Mouse (Mus musculus) layer of hippocampus, postnatal 14 days (tissue): ENCODE measurements around the gene St8sia1. TPM values are rescaled to one million over a fixed set of nuclear protein-coding genes. Genes with fewer than 3 reads are reported as not detected.
"Not testable (repeated sequence)": the region's sequence is repeated elsewhere in the genome, so short reads cannot be mapped to it uniquely, and the experiment has no call there.

Experiments used
- DNase-seq, 2 experiments: peaks; one replicate each; pipeline ENCODE4 v3.0.0; 2021 to 2022; ENCODE audit warnings: low spot score in 2 of 2, mixed read lengths in 1 of 2
- long read RNA-seq, 2 experiments: library from polyadenylated mRNA; stranded (forward); transcript quantifications; one replicate each; pipeline ENCODE4 v2.0.0; 2021
- total RNA-seq, 2 experiments: library from RNA; stranded (reverse); gene quantifications; 2 replicates each; pipeline ENCODE4 v1.2.3; 2021

Gene St8sia1
- total RNA-seq, result 10 to 100 TPM; 29.7 to 32.2 TPM
- long read RNA-seq, experiment 1, result 0 reads
- long read RNA-seq, experiment 2, full-length matches to known transcripts, result 1 of 3 reads
- long read RNA-seq, experiment 2, partial matches to known transcripts, result 0 of 3 reads
- long read RNA-seq, experiment 2, other reads (novel, unspliced or antisense), result 2 of 3 reads

DNA sequence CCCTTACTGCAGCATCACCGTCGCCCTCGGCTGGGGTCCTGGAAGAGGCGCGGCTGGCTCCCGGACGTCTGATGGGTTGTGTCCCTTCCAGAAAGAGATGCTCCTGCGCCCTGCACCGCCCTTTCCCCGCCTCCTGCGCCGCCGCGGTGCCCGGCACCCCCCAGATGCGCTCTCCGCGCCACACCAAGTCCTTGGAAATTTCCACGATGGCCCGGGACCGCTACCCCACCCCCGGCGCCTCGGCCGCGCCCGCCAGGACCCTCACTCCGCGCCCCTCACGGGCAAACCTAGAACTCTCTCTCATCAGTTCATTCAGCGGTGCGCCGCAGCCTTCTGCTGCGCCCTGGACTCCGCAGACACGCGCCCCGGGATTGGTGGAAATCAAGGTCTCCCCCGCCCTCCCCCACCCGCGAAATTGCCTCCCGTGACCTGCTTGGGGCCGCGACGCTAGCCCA, at the start of gene St8sia1:
Gene St8sia1, minus strand, starts transcription at position 377 of the 455 bp plus-strand sequence.
- peak; percentile 49 to 62 for DNase-seq

- no peak for DNase-seq
Measured at GRCm38 (mm10) chr6:143012513-143013215, 48.4 kb upstream of the St8sia1 start.

- no peak for DNase-seq
Measured at GRCm38 (mm10) chr6:143008865-143009264, 44.6 kb upstream of the St8sia1 start.

DNA sequence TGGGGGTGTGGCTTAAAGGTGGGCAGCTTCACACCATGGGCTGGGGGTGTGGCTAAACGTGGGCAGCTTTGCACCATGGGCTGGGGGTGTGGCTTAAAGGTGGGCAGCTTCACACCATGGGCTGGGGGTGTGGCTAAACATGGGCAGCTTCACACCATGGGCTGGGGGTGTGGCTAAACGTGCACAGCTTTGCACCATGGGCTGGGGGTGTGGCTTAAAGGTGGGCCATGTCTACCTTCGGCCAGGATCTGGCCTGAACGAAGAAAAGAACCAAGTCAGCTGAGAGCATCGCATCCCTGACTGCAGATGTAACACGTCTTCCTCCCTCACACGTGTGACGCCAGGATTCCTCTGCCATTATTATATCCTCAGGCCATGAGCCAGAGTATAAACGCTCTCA, 41.0 kb upstream of the St8sia1 start:
- not testable (repeated sequence) for DNase-seq

DNA sequence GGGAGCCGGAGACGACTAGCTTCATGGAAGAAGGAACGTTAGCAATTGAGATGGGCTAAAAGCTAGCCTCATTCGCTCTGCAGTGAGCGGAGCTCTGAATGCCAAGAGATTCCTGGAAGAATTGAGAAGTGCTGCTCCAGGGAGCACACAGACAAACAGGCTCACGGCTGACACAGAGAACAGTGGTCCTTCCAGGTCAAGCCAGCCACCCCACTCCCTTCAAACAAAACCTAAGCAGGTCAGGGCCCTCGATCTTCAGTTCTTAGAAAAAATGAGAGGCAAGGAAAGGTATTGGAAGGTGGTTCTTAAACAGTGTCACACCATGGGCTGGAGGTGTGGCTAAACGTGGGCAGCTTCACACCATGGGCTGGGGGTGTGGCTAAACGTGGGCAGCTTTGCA, 40.5 kb upstream of the St8sia1 start:
- no peak for DNase-seq

GRCm38 (mm10) chr6:142998221-142998999, 34.2 kb upstream of the St8sia1 start:
- no peak for DNase-seq

- DNase-seq, result no peak
Measured at GRCm38 (mm10) chr6:142996887-142997286, 32.6 kb upstream of the St8sia1 start.

DNA sequence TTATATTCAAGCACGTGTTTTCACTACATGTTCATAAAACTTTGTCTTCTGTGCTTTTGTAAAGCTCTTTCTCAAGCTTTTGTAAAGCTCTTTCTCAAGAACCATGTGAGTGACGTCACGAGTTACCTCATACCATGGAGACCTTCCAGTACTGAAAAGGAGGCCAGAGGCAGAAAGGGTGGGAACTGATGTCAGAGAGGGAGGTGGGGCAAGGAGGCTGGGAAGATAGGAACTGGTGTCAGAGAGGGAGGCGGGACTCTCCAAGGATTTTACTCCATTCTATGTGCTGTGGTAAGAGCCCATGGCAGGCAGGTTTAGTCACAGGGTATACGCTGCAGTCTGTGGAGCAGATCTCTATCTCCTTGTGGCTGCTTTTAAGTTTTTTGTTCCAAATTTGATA, 31.3 kb upstream of the St8sia1 start:
- no peak for DNase-seq

DNA sequence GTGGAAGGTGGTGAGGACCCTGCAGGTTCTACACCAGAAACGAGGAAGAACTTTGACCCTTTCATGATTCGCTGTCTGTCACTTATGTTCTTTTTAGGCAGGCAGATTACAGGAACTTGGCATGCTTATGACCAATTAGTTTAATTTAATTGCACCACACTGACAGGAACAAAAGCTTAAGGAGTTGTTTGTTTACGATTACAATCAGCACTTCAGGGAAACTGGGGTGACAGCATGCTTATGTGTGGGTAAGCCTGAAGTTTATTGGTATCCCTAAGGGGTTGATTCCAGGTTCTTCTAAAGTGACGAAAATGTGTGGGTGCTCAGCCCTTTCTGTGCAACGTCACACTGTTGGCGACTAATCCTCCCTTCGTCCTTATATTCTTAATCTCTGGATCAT, 30.6 kb upstream of the St8sia1 start:
- DNase-seq, result no peak

- no peak for DNase-seq
Measured at GRCm38 (mm10) chr6:142993705-142994698, 29.8 kb upstream of the St8sia1 start.

DNA sequence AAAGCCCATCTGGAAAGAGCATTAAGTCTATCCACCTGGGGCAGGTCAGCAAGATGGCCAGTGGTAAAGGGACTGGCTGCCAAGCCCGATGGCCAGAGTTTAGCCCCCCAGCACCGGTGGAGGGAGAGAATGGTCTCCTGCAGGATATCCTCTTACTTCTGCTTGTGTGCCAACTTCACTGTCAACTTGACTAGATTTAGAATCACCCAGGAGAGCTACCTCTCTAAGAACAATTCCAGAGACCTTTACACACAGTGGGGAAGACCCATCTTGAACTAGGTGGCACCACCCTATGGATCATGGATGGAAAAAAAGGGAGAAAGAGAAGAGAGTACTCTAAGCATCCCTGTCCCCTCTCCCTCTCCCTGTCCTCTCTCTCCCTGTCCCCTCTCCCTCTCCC, 28.7 kb upstream of the St8sia1 start:
- no peak for DNase-seq

- no peak for DNase-seq
Measured at GRCm38 (mm10) chr6:142992099-142992498, 27.8 kb upstream of the St8sia1 start.

- DNase-seq, result no peak
Measured at GRCm38 (mm10) chr6:142991391-142992059, 27.3 kb upstream of the St8sia1 start.

DNA sequence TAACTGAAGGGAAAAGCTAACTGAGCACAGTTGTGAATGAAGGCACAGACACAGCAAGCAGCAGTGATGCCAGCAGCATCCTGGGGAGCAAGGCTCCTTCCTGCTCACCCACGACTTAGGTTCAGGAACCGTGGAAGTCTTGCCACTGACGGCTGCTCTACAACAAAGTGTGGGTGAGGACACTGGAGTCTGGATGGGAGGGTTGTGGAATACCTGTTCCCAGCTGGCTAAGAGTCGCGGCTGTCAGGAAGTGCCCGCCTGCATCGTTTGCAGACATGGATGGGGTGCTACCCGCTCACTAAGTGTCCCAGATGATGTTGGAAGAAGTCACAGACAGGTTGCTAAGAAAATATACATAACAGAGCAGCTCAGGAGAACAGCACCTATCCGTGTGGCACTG, 26.3 kb upstream of the St8sia1 start:
- no peak for DNase-seq

DNA sequence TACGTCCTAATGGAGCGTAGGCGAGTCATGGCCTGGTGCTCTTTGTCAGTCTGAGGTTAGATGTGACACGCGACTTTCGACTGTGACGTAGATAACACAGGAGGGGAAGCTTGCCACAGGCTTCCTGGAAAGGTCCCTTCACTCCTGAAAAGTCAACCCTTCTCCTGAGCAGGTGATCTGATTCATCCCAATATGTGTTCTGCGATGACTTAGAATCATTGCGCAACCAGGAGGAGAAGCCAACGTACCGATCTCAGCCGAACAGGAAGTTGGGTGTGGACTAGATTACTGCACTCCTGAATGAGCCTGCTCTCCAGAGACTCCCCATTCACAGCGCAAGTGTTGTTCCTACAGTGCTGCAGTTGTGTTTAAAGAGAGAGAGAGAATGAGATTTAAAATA, 25.2 kb upstream of the St8sia1 start:
- no peak for DNase-seq

- peak; percentile 63 to 68 for DNase-seq
Measured at GRCm38 (mm10) chr6:142988753-142989152, 24.5 kb upstream of the St8sia1 start.

DNA sequence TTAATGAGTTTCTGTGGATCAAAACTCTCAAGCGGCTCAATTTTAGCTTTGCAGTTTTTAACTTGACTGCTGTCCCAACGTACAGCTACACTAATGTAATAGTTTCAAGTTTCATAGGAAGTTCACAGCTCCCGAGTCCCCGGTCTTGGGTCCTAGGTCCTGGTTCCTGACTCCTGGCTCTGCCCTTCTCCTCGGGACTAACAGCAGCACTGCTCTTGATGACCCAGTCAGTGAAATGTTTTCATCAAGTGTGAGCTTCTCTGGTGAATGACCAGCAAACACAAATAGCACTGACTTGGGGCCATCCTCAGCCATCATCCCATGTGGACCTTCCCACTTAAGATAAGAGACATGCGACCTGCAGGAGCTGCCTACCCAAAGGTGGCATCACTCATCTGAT, 24.0 kb upstream of the St8sia1 start:
- DNase-seq, result no peak

- no peak for DNase-seq
Measured at GRCm38 (mm10) chr6:142987616-142988015, 23.4 kb upstream of the St8sia1 start.

DNA sequence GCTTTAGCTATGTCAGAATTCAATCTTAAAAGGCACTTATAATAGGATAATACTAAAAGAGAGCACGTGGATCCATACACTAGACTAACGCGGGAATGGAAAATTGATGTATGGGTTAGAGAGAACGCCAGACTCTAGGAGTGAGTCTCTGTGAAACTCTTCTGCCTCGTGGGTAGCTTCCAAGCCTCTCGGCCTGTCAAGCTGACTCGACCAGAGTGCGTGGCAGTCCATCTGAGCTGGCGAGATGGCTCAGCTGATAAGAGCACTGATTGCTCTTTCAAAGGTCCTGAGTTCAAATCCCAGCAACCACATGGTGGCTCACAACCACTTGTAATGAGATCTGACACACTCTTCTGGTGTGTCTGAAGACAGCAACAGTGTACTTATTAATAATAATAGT, 22.5 kb upstream of the St8sia1 start:
- not testable (repeated sequence) for DNase-seq

DNA sequence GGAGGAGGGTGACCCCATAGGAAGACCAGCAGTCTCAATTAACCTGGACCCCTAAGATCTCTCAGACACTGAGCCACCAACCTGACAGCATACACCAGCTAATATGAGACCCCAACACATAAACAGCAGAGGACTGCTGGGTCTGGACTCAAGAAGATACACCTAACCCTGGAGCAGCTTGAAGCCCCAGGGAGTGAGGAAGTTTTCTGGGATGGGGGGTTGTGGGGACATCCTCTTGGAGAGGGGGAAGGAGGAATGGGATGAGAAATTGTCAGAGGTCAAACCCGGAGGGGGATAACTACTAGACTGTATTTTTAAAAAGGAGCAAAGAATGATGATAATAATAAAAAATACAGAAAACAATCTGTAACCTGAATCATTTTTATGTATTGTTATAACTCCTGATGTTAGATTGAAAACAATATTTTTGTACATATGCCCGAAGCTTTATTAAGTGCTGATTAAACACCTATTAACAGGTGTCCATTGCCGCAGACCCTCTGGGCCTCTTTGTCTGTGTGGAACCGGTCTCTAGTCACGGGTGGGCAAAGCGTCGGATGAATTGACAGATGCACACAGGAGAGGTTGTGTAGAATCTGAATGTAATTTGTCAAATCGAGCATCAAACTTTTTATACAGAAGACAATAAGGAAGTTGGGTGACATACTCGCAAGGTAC, 21.4 kb upstream of the St8sia1 start:
- not testable (repeated sequence) for DNase-seq
